Comparison of ENCODE assay signal across 22 mouse cellular contexts in the genomic region with DNA sequence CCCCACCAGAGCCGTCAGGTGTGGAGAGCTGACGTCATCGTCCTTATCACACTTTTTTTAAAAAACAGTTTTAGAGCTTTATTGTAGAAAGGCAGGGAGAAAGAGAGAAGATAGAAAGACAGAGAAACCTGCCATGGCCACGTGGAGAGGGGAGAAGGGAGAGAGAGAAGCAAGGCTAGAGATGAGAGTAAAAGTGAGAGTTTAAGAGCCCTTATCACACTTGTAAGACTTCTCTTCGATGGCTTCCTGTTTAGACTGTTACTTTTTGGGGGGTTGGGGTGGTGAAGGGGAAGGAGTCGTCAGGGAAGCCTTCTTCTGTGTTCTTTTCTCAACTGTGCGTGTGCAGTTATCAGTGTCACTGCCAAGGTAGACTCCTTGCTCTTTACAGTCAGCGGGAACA.
"Had no signal": no experiment of that assay in that cellular context is flagged by ENCODE, and none has a peak within 500 bp of the region (broad histone marks: within the 10 kb centered on the region; RNA-seq: fewer than 3 reads in every experiment).

No protein-coding gene starts in this region.

- H3K27me3 ChIP-seq: heart, embryonic 13.5 days; heart, embryonic 15.5 days; hindbrain, embryonic 13.5 days; hindbrain, embryonic 15.5 days; intestine, embryonic 15.5 days; limb, embryonic 13.5 days; limb, embryonic 15.5 days; liver, embryonic 12.5 days had no signal

- H3K27ac ChIP-seq: heart, adult 2 months; heart, embryonic 13.5 days; heart, embryonic 15.5 days; hindbrain, embryonic 13.5 days; hindbrain, embryonic 15.5 days; hindbrain, postnatal 0 days; intestine, embryonic 15.5 days; layer of hippocampus, adult 2 months; limb, embryonic 13.5 days; limb, embryonic 15.5 days; liver, embryonic 12.5 days had no signal

- DNase-seq: gastrocnemius, postnatal 14 days; gastrocnemius, postnatal 36 days; heart, adult 11 months; heart, adult 2 months; heart, postnatal 14 days; heart, postnatal 36 days; kidney, adult 18-20 months; kidney, adult 8-10 months; kidney, postnatal 10 days; kidney, postnatal 25 days; kidney, postnatal 4 days; left cerebral cortex, postnatal 4 days had no signal

- H3K4me1 ChIP-seq: heart, embryonic 15.5 days; hindbrain, embryonic 13.5 days; hindbrain, embryonic 15.5 days; intestine, embryonic 15.5 days; limb, embryonic 15.5 days had no signal

- H3K9ac ChIP-seq: heart, embryonic 13.5 days; heart, embryonic 15.5 days; hindbrain, embryonic 13.5 days; hindbrain, embryonic 15.5 days; intestine, embryonic 15.5 days; limb, embryonic 13.5 days; limb, embryonic 15.5 days; liver, embryonic 12.5 days had no signal

- H3K4me3 ChIP-seq: heart, adult 2 months; heart, embryonic 13.5 days; heart, embryonic 15.5 days; hindbrain, embryonic 13.5 days; hindbrain, embryonic 15.5 days; intestine, embryonic 15.5 days; layer of hippocampus, adult 2 months; limb, embryonic 13.5 days; limb, embryonic 15.5 days; liver, embryonic 12.5 days had no signal

- H3K9me3 ChIP-seq: heart, embryonic 13.5 days; heart, embryonic 15.5 days; hindbrain, embryonic 13.5 days; hindbrain, embryonic 15.5 days; intestine, embryonic 15.5 days; limb, embryonic 13.5 days; limb, embryonic 15.5 days; liver, embryonic 12.5 days had no signal
